Mouse (Mus musculus) urinary bladder, postnatal 4 days (tissue): ENCODE data around the gene Tldc1.

Experiments used
- DNase-seq, 2 experiments: peaks; one replicate each; pipeline ENCODE4 v3.0.0; 2021 to 2022; ENCODE audit warnings: low spot score in 2 of 2

Gene Tldc1

GRCm38 (mm10) chr8:119723676-119724075, 54.5 kb downstream of the Tldc1 start:
- DNase-seq = no peak

- DNase-seq = no peak
These were observed 55.9 kb downstream of the Tldc1 start for GRCm38 (mm10) chr8:119722348-119722747.

GRCm38 (mm10) chr8:119719011-119719501, 59.2 kb downstream of the Tldc1 start:
- DNase-seq = no peak

- DNase-seq = no peak
These were observed 60.5 kb downstream of the Tldc1 start for GRCm38 (mm10) chr8:119717765-119718164.

- DNase-seq = no peak
These were observed 61.4 kb downstream of the Tldc1 start for GRCm38 (mm10) chr8:119716730-119717299.

- no peak for DNase-seq
These were observed 63.0 kb downstream of the Tldc1 start for GRCm38 (mm10) chr8:119715221-119715620.

GRCm38 (mm10) chr8:119713421-119713820, 64.8 kb downstream of the Tldc1 start:
- DNase-seq = no peak

GRCm38 (mm10) chr8:119712226-119712625, 66.0 kb downstream of the Tldc1 start:
- DNase-seq = no peak
